Mouse (Mus musculus) kidney, adult 10 weeks (tissue): Measurements from ENCODE around the gene Zkscan1. TPM values are rescaled to one million over a fixed set of nuclear protein-coding genes. Genes with fewer than 3 reads are reported as not detected.

Experiments
- polyA plus RNA-seq: library from polyadenylated mRNA; stranded (reverse); fragments of 350-450 nt; fragmentation: Illumina TruSeq; extraction: RNeasy Lipid Tissue Mini Kit (QIAGEN cat#74804); gene quantifications from one replicate; pipeline ENCODE4 v1.2.3, GENCODE M21; 2014; ENCODE audit warnings: low read depth, low replicate concordance

Gene Zkscan1
- polyA plus RNA-seq = 50.9 TPM

GRCm38 (mm10) chr5:138084996-138085395, at the start of gene Zkscan1:
Gene Zkscan1, plus strand, starts transcription at chr5:138085084.

GRCm38 (mm10) chr5:138052894-138053293, 32.0 kb upstream of the Zkscan1 start, which contains the start of gene Smok3c:
Gene Smok3c, plus strand, starts transcription at chr5:138053194.

GRCm38 (mm10) chr5:138116255-138117198, 31.6 kb downstream of the Zkscan1 start, which contains the start of gene Zscan21:
Gene Zscan21, plus strand, starts transcription at chr5:138116903.

GRCm38 (mm10) chr5:138155443-138155976, 70.6 kb downstream of the Zkscan1 start, which contains the start of gene Zfp113:
Gene Zfp113, minus strand, starts transcription at chr5:138155744.

Other genes with a start within 250 kb of the Zkscan1 start
- gene Pilra, start 248.8 kb upstream of the Zkscan1 start, polyA plus RNA-seq = not detected
- 0.65 TPM for gene Pilrb1, start 227.0 kb upstream of the Zkscan1 start, polyA plus RNA-seq
- not detected for gene Pilrb2, start 213.3 kb upstream of the Zkscan1 start, polyA plus RNA-seq
- gene Cyp3a13, start 163.5 kb upstream of the Zkscan1 start, polyA plus RNA-seq = 1.7 TPM
- gene Gjc3, start 122.0 kb upstream of the Zkscan1 start, polyA plus RNA-seq = not detected
- 14.1 TPM for gene Azgp1, start 103.6 kb upstream of the Zkscan1 start, polyA plus RNA-seq
- not detected for gene Smok3a, start 63.8 kb upstream of the Zkscan1 start, polyA plus RNA-seq
- not detected for gene Smok3b, start 63.7 kb upstream of the Zkscan1 start, polyA plus RNA-seq
- not detected for gene Smok3c, start 31.9 kb upstream of the Zkscan1 start, polyA plus RNA-seq
- gene Zscan21, start 31.8 kb downstream of the Zkscan1 start, polyA plus RNA-seq = 17.5 TPM
- gene Zfp113, start 70.7 kb downstream of the Zkscan1 start, polyA plus RNA-seq = 16.9 TPM
- gene Cops6, start 76.0 kb downstream of the Zkscan1 start, polyA plus RNA-seq = 75.6 TPM
- gene Ap4m1, start 86.9 kb downstream of the Zkscan1 start, polyA plus RNA-seq = 4.8 TPM
- 6.9 TPM for gene Mcm7, start 87.3 kb downstream of the Zkscan1 start, polyA plus RNA-seq
- gene Taf6, start 102.4 kb downstream of the Zkscan1 start, polyA plus RNA-seq = 2.7 TPM
- gene Cnpy4, start 102.4 kb downstream of the Zkscan1 start, polyA plus RNA-seq = 9.6 TPM
- gene Mblac1, start 109.2 kb downstream of the Zkscan1 start, polyA plus RNA-seq = 0.36 TPM
- not detected for gene Nxpe5, start 140.8 kb downstream of the Zkscan1 start, polyA plus RNA-seq
- gene Lamtor4, start 170.4 kb downstream of the Zkscan1 start, polyA plus RNA-seq = 2.1 TPM
- 1.3 TPM for gene BC037034, start 178.9 kb downstream of the Zkscan1 start, polyA plus RNA-seq
- not detected for gene Gal3st4, start 187.8 kb downstream of the Zkscan1 start, polyA plus RNA-seq
- gene Gm43720, start 194.9 kb downstream of the Zkscan1 start, polyA plus RNA-seq = not detected
- gene Gpc2, start 194.9 kb downstream of the Zkscan1 start, polyA plus RNA-seq = not detected
- not detected for gene Stag3, start 195.2 kb downstream of the Zkscan1 start, polyA plus RNA-seq